Mouse (Mus musculus) brain, embryonic 14.5 days (tissue): ENCODE measurements at regions not wholly inside any gene's neighbourhood (a gene's known extent, or its start where the extent isn't known, plus 50 kb on each side); places are given as distances from the start of the nearest gene placed in this dataset.

Source experiments
- DNase-seq: peaks from one replicate; pipeline ENCODE4 v3.0.0-alpha.2; 2011; ENCODE audit warnings: low read depth
- CTCF ChIP-seq: fragments of 200-500 bp; IDR thresholded peaks from 2 replicates; pipeline ENCODE4 v1.5.1; 2012; ENCODE audit warnings: inconsistent platforms, mild to moderate bottlenecking, moderate library complexity, borderline replicate concordance; ENCODE audit not compliant: insufficient read depth, insufficient read length; ENCODE audit errors: extremely low read depth
- POLR2A ChIP-seq: fragments of 200-500 bp; IDR thresholded peaks from 2 replicates; pipeline ENCODE4 v1.6.1; 2012; ENCODE audit warnings: mild to moderate bottlenecking, inconsistent platforms, borderline replicate concordance; ENCODE audit not compliant: poor library complexity, insufficient read depth, insufficient read length, severe bottlenecking; ENCODE audit errors: extremely low read depth

DNA sequence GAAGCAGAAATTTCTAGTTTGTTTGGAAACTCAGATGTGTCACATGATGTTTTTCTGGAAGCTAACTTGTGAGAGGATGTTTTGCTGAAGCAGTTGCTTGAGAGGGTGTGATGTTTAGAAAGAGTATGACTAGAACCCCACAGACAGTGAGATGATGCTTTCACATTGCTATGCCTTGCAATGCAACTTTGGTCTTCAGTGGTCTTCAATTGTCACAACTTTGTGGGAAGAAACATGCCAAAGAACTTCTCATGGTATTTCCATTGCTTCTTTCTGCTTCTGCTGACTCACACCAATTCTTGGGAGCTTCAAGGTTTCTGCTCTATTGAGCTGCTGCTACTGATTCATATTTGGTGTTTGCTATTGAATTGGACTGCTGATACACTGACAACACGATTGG, 365.3 kb upstream of the Tmem229a start:
- no peak for TF ChIP-seq POLR2A
- TF ChIP-seq CTCF = no peak

GRCm38 (mm10) chr6:25320291-25320844, 364.3 kb upstream of the Tmem229a start:
- DNase-seq = peak; percentile 2

More for the DNA sequence above, 365.3 kb upstream of the Tmem229a start:
- DNase-seq = no peak

DNA sequence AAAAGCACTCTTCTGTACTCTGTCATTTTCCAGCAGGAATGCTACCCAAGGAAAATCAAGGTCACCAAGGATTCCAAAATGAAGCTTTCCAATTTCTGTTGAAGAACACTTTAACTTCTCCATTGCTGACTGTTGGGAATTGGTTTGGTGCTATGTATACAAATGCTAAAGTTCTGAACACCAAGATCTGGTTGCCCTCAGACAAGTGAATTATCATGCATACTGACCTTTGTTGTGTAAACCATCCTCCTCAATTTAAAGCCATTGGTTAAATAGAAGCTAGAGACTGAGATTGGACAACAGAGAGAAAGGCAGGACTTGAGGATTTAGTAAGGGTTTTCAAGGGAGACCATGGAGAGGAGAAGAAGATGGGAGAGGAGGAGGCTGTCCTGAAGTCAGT, 351.4 kb upstream of the Tmem229a start:
- no peak for DNase-seq
- TF ChIP-seq CTCF (no peak), POLR2A (no peak)

More at GRCm38 (mm10) chr6:25320291-25320844, 364.3 kb upstream of the Tmem229a start:
- TF ChIP-seq CTCF (no peak), POLR2A (no peak)

DNA sequence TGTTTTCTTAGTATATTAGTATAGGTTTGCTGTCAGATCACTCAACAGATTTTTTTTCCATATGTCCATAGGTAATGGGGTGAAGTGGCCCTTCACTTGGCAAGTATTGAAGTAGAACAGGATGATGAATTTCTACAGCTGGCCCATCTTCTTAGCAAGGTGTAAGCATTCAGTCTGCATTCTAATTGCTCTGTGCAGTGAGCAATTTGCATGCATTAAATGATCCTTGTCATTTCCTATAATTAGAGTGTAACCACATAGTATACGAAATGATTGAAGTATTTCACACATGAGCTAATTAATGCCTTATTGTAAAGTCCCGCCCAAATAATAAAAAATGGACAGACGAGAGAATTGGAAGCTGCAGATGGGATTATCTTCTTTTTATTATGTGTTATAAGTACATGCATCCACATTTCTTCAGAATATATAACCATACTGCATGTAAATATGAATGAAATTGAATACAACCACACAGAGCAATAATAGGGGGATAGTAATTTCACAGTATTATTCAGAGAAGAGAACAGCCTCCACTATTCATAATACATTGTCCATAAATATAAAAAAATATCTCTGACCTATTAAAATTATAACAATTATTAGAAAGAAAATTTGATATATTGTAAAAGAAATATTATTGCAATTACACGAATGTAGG, 348.9 kb upstream of the Tmem229a start:
- DNase-seq = peak; percentile 75
- TF ChIP-seq POLR2A = no peak
- no peak for TF ChIP-seq CTCF

GRCm38 (mm10) chr6:25291613-25292012, 335.5 kb upstream of the Tmem229a start:
- DNase-seq = no peak
- TF ChIP-seq CTCF = no peak
- TF ChIP-seq POLR2A = no peak

- DNase-seq = no peak
- TF ChIP-seq CTCF (no peak), POLR2A (no peak)
Measured at GRCm38 (mm10) chr6:25287591-25287990, 331.5 kb upstream of the Tmem229a start.

- peak; percentile 56 for DNase-seq
- no peak for TF ChIP-seq CTCF
- no peak for TF ChIP-seq POLR2A
Measured at GRCm38 (mm10) chr6:25286313-25286712, 330.2 kb upstream of the Tmem229a start.

GRCm38 (mm10) chr6:25278509-25278908, 322.4 kb upstream of the Tmem229a start:
- peak; percentile 91 for DNase-seq

GRCm38 (mm10) chr6:25277703-25278447, 321.8 kb upstream of the Tmem229a start:
- no peak for TF ChIP-seq POLR2A
- TF ChIP-seq CTCF = no peak
- DNase-seq = peak; percentile 86

More at GRCm38 (mm10) chr6:25278509-25278908, 322.4 kb upstream of the Tmem229a start:
- TF ChIP-seq POLR2A (no peak), CTCF (no peak)

DNA sequence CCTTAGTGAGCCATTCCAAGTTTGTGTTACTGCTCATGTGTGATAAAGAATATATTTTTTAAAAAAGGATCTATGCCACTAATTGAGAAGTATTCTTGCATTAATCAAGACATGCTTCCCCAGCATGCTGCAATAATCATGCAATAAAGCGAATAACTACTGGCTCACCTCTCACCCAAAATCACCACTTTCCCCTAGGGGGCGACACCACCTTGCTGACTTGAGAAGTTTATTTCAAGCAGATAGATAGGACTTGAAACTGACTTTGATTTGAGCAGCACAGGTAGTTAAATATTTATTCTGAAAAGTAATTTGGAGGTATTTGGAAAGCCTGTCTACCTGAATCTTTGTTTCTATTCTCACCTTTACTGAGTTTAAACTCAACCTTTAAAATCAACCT, 320.1 kb upstream of the Tmem229a start:
- DNase-seq = peak; percentile 52
- TF ChIP-seq CTCF = peak; percentile 38; the same call in 1 of the 2 replicates
- no peak for TF ChIP-seq POLR2A

- no peak for DNase-seq
- TF ChIP-seq CTCF (no peak), POLR2A (no peak)
Measured at GRCm38 (mm10) chr6:25260559-25260958, 304.5 kb upstream of the Tmem229a start.
